Mouse (Mus musculus): Measurements from ENCODE around the gene Glis1.

Gene Glis1

DNA sequence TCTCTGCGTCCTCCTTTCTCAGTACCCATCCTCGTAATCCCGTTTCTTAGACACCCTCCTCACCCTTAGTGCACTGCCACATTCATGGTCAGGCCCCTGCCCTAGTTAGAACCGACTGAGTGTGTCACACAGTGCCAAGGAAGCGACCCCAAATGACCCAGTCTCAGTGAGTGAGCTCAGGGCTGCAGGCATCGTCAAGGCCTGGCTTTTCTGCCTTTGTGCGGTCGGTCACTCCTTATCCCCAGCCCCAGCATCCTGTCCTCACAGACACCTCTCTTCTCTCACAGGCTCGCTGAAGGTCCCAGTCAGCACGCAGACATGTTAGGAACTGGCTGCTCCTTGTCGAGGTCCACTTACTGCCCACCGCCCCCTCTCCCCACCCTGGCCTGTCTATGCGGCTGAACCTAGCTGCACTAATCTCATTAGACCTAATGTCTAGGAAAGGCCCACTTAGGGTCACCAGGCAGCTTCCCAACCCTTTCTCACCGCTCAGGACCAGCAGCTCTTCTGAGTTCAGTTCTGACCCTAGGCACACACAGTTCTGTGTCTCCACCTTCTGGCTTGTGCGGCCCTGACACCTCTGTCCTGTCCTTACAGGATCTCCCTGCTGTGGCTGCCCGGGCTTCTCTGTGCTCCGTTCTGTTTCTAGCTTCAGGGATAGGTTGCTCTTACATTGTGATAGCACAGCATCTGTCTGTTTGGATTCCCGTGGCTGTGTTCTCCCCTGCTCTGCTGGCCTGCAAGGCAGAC is 18.1 kb downstream of the Glis1 start:
- no peak for DNase-seq (ENCODE audit: low spot score)

DNA sequence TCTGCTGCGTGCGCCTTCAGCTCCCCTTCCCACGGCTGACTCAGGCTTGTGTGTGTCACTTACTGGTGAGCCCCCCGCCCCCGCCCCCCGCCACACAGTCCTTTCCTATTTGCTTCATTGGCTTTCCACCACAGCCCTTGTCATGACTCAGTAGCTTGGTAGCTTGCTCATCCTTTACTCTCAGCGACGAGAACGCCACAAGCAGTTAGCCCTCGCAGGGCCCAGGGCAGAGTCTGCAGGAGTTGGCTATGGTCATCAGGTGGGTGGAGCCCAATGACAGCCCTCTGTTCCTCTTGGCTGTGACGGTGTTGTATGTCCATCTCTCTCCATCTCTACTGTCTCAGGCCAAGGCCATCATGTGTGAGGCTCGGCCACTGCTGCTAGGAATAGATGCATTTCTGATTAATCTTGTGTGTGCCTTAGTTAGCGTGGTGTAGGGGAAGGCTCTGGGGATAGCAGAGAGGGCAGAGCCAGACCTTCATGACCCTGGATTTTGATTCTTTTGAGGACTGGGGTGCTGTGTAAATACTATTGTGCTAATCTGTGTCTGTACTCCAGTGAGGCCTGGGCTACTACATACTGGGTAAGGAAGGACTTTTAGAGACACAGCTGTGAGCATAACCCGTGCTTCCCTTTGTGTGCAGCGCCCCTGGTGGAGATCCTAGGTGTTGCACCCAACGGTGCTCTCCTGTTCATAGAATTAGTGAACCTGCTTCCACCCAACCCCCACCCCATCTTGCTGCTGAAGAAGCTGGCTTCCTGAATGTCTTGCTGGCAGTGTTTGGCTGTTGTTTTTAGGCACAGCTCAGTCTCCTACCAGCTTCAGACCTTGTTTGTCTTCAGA is 19.0 kb downstream of the Glis1 start:
- peak; percentile 95 for DNase-seq (ENCODE audit: low spot score)

DNA sequence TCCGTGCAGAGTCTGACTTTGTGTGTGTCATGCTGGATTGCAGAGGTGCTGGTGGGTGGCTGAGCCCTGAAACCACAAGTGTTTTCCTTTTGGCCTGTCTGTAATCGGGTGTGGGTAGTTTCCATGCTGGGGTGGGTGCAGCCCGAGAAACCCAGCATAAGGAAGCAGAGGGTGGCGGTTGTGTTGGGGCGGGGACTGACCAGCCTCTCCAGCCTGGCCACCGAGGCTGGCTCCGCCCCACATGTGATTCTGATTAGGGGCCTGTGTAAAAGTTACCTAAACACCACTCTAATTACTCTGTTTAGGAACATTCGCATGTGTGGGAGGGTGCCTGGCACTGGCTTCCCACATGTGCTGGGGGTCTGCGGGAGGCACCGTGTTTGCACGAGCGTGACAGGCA is 23.2 kb downstream of the Glis1 start:
- DNase-seq (ENCODE audit: low spot score): no peak

DNA sequence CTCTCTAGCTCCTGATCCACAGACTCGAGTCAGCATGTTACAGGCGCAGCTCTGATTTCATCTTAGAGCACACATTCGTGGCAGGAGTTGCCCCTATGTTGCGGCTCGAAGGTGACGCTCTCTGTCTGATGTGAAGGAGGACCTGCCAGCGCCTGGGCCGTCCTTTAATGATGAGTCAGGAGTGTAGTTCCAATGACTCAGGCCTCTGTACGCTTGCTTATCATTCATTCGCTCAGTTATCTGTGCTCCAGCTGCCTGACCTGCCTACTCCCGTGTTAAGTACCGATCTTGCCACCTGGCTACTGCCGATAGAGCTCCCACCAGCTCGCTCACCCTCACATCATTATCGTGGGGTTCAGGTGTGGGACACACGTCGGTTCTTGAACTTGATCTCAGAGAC is 24.5 kb downstream of the Glis1 start:
- no peak for DNase-seq (ENCODE audit: low spot score)

DNA sequence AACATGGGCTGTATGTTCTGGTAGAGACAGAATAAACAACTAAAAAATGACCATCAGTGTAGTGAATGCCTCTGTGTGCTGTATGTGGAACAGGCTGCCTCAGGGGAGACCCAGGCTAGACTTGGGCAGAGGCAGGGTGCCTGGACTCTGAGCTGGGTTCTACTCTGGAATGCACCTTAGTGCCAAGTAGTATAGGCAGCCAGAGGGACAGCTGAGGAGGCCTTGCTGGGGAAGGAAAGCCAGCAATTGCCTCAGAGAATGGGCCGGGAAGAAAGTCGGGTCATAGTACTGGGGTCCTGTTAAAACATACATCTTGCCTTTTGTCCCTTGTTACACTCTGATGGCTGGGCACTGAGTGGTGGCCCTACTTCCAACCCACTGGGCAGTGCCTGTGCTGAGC is 25.1 kb downstream of the Glis1 start:
- DNase-seq (ENCODE audit: low spot score): no peak

DNA sequence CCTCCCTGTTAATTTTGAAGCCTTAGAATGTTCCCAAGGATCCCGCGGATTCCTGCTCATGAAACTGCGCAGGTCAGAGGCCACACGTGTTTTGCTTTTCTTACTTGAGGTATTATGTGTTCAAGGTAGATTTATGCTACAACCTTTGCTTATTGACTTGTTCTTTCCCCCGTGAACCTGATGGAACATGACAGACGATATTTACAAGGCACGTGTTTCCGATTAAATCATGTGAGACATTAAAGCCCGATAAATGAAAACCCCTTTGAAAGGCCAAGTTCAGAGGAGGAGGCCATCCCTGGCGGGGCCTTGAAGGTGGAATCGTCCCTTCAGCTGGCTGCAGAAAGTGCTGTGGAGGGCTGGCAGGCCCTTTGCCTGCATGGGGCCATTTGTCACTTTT is 26.1 kb downstream of the Glis1 start:
- DNase-seq (ENCODE audit: low spot score): no peak

DNA sequence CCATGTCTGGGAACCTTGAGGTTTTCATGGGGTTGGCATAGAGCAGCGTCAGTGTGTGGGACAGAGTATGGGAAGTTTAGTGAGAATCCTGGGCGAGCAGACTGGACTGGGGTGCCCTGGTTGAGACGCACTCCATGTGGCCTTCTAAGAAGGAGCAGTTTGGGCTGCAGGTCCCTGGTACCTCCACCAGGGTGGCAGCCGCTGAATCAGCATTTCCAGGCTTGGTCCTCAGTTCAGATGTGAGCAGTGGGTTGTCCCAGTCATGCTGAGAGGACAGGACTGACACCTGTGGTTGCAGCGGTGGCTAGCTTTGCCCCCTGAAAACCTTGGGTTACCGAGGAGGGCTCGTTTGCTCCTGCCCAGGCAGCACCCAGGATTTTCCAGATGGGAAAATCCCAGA is 33.4 kb downstream of the Glis1 start:
- DNase-seq (ENCODE audit: low spot score): no peak

DNA sequence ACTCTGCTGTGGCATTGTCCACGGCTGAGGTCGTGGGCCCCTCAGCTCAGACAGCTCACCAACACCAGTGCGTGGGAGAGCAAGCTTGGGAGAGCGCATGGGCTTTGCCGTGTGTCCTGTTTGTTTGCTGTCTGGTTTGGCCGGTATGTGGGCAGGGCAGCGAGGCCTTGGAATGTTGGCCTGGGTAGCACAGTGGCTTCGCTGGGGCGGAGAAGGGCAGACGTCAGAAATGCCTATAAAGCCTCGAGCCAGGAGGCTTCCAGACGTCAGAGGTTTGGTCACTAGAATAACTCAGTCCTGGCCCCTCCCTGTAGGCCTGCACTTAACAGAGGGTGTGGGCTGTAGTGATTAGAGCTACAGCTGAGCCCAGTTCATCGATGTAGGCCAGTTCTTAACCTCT is 33.9 kb downstream of the Glis1 start:
- DNase-seq (ENCODE audit: low spot score): no peak

DNA sequence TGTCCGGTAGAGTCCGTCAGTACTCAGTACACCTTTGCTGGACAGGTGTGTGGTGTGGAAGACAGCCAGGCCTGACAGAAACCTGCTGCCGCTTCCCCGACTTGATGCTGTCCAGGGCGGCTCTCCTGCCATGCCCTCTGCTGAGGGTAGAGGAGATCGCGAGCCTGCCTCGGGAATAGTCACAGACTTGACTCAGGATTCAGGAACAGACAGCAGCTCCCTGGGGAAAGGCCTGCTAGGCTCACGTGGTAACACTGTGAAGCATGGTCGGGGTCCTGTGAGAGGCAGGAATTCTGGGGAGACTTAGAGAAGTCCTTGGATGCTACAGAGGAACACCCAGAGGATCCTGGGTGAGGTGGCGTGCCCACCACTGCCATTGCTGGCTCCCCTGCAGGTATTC is 34.4 kb downstream of the Glis1 start:
- no peak for DNase-seq (ENCODE audit: low spot score)

DNA sequence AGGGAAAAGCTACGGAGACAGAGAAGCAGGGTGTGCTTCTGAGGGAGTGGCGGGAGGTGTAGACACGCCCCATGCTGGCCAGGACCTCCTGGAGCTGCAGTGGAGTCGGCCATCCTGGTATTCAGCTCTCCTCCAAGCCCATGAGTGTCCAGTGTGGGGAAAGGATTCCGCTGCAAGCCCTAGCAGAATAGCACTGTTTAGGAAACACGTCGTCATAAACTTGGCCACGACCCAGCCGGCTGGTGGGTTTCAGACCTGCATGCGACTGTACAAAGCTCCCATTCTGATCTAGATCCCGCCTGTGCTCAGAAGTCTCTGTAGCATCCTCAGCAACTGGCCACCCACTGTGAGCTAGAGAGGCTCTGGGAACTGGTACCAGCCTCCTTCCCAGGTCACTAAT is 41.9 kb downstream of the Glis1 start:
- DNase-seq (ENCODE audit: low spot score): no peak

DNA sequence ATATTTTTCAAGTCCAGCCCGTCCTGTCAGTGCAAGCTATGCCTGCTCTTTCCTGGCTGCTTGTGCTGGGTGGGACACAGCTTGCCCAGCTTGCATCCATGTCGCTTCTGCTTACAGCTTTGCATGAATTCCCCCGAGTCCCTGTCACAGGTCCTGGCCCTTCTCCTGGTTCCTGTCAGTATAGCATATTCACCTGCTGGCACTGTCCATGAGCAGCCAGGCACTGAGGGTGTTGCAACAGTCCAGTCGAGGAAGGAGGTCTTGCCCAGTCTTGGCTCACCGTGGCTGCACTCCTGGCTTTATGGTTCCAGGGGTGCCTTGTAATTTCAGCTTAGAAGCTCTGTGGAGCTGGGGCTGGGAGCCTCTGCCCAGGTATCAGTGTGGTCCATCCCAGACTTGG is 44.6 kb downstream of the Glis1 start:
- no peak for DNase-seq (ENCODE audit: low spot score)

DNA sequence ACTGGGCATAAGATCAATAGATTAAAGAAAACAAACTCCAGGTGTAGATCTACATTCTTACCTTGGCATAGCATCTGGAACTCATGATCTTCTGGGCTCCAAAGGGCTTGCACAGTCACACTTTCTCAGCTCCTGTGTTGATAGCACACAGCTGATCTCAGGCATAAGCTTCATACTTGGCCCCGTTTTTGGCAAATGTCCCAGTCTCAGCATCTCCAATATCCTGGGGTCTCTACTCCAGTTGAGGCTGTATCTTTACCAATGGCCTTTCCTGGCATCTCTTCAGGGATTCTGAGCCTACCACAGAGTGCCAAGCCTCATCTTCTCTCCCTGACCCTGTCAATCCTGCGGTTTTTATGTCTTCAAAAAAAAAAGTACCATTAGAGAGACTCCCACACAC is 48.1 kb downstream of the Glis1 start:
- DNase-seq (ENCODE audit: low spot score): no peak

DNA sequence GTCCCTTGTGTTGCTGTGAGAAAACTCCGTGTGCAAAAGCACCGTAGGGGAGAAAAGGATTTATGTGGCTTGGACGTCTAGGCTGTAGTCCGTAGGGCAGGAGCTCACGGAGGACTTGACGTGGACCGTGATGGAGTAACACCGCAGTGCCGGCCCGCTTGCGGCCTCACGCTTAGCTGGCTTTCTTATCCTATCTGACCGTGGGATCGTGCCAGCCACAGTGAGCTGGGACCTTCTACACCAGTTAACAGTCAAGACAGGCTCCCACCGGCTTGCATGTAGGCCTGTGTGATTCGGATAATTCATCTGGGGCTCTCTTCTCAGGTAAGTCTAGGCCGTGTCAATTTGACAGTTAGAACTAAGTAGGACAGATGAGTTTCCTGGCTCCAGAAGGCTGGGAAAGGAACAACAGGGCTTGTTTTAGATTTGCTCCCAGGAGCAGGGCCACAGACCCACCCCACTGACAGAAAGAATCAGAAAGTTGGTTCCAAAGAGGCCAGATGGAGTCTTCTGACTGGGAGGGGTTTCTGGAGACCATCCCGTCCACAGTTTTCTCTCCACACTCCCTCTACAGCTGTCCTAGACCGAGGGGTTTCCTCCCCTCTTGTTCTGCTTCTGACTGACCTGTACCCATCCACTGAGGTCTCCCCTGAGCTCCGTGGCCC is 49.3 kb downstream of the Glis1 start:
- no peak for DNase-seq (ENCODE audit: low spot score)

DNA sequence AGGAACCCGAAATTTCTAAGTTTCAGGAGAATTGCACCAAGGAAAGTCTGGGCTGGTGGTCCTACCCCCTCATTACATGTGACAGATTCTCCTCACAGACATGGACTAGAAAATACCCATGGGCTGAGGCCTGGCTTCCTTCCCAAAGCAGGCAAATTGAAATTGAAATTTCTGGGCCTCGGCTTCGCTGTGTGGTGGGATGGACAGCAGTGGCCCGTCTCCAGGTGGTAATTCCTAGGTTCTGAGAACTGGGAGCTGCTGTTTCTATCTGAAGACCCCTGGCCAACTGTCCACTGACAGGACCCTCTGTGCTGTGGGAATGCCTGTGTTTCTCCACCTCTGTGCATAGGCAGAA is 49.8 kb downstream of the Glis1 start:
- DNase-seq (ENCODE audit: low spot score): no peak

DNA sequence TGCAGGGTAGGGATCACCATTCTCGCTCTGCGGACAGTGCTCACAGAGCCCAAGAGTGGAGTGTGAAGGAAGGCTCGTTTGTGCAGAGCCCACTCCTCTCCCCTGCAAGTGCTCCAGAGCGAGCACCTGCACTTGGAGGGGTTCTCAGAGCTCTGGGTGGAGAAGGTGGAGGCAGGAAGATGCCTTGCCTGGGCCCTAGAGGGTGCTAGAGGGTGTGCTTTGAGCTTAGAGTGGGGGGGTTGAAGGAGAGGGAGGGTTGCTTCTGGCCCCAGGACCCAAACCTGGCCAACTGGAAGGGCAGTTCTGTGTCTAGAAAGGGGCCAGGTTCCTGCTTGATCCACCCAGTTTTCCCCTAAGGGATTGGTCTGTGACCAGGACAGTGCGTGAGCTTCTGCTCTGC is 51.5 kb downstream of the Glis1 start:
- DNase-seq (ENCODE audit: low spot score): no peak

DNA sequence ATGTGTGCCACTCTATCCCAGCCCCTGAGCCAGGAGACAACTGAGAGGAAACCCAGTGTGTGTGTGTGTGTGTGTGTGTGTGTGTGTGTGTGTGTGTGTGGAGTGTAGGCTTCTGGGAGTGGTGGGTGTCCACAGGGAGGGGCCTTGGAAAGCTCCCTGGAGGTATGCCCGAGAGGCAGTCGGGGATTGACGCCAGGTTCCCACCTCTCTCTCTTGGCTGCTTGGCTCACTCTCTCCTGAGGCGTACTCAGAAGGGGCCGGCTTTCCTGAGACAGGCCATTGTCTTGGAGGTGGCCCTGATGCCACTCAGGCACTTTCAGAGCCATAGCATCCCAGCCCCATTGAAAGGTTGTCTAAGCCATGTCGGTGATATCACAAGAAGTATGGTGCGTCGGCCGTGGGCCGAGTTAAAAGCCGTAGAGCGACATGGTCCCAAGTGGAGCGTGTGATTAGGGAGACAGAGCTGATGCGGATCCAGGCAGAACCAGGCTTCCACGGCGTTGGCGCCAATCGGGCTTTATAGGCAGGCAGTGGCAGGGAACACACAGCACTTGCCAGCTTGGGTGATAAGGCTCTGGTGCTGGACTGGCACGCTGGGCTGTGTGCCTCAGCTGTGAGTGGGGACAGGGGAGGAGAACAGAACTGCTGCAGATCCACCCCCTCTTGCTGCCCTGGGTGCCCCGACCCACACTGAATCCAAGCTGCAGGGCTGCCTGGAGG is 54.9 kb downstream of the Glis1 start:
- DNase-seq (ENCODE audit: low spot score): no peak

DNA sequence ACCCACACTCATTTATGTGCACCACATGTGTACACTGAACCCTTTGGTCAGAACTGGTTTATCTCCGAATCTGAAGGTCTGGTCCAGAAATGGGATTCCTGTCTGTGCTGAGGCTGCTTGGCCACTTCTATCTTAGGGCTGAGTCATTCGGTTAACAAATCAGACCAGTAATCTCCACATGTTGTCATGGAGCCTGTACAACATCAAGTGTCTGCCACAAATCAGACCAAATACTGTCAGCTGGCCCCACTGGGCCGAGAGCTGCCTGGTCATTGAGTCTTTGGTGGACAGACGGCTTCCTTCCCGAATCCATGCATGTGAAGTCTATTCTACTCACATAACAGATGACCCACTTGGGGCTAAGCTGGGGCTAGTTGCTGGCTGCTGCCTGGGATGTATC is 58.6 kb downstream of the Glis1 start:
- no peak for DNase-seq (ENCODE audit: low spot score)

DNA sequence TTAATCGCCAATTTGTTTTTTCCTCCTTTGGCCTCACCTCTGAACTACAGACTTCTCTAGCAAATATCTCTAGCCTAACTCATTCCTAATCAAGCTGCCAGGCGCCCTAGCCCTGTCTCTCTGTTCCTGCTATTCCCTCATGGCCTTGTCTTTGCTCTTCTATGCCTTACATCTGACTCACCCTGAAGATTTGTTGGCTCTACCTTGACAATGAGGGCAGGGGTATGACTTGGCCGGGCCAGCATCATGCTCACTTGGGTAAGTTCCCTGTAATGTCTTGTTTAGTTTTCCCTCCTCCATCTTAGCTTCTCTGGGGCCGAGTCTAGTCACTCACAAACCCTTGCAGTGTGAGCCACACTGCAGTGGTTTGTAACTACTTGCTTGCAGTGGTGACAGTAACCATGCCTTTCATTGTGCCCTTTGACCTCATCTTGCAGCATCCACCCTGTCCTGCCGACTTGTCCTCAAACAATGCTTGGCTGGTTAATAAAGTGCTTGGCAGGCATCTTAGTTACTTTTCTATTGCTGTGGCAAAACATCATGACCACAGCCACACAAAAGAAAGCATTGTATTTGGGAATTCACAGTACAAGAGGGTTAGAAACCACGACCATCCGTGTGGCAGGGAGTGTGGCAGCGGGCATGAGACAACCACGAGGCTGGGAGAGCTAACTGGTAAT is 61.5 kb downstream of the Glis1 start:
- no peak for DNase-seq (ENCODE audit: low spot score)

DNA sequence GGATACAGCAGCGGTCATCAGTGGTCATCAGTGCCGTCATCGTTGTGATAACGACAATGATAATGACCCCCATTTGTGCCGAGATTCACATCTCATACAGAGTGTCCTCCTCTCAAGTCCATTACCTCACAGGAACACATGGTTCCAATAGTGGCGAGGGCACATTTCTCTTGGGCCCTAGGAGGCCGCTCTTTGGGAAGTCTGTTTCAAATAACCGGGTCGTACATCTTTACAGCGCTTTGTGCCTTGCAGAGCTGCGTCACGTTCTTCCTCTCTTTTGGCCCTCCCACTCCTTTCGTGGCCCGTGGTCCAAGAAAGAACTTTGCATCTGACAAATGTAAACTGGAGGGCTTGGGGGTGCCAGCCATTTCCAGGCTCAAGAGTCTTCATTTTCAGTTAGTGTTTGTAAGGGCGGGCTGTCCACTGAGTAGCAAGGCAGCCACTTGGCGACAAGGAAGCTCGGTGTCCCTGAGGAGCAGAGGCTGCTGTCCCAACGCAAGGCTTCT is 63.1 kb downstream of the Glis1 start:
- no peak for DNase-seq (ENCODE audit: low spot score)

DNA sequence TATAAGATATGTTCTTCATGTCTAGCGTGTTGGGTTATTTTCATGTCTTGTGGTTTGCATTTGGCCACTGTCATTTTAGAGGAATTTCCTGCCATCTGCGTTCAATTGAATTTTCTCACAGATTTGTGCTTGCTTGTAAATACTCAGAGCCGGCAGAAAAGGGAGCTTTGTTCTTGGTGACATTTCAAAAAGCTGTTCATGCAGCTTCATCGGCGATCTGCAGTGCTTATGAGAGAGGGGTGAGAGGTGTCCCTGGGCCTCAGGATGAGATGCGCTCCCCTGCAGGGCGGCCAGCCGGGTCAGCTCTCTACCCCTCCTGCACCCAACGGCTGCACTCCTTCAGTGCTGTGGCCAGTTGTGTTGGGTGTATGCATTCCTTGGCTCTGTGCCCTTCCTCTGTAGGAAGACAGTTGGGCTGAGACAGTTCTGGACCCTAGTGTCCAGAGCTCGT is 68.2 kb downstream of the Glis1 start:
- DNase-seq (ENCODE audit: low spot score): no peak

DNA sequence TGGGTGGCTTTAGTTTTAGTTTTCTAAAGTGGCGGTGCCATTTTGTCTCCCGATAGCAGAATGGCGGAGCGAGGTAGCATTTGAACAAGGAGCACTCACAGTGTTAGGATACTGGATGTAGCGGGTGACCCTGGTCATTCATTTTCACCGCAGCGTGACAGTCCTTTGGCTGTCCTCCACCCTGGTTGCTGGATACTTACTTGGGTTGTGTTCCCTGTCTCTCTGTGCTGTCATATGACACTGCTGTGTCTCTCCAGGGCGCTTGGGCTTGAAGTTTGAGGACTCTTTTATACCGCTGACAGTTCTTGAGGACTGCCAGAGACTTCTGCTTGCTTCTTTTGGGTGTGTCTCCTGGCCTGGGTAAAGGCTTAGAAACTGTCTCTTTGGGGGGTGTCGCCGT is 80.6 kb downstream of the Glis1 start:
- no peak for DNase-seq (ENCODE audit: low spot score)

DNA sequence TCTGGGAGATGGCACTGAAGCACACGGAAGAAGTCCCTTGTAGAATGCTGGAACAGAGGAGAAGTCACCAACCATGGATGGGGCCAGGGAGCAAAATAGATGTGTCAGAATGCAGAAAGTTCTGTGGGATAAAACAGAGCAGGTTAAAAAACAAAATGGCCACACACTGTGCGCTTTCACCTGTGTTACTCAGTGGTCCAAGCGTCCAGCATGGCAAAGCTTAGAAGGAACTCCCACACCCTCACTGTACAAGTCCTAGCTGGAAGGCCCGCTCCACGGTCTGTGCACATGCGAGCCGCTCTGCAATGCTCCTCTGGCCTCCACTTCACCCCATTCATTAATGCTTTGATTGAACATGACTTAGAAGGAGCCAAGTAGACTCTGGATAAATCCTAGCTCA is 81.2 kb downstream of the Glis1 start:
- DNase-seq (ENCODE audit: low spot score): peak; percentile 17
